Mouse (Mus musculus) A20 (cell line): ENCODE results near the gene Gtf2ird2.
A peak's percentile ranks its signal among the peaks of the same experiment; 100 is the strongest.

Experiments
- DNase-seq: peaks from one replicate; pipeline ENCODE4 v3.0.0-alpha.2; 2011; ENCODE audit warnings: low read depth, low spot score

Gene Gtf2ird2

DNA sequence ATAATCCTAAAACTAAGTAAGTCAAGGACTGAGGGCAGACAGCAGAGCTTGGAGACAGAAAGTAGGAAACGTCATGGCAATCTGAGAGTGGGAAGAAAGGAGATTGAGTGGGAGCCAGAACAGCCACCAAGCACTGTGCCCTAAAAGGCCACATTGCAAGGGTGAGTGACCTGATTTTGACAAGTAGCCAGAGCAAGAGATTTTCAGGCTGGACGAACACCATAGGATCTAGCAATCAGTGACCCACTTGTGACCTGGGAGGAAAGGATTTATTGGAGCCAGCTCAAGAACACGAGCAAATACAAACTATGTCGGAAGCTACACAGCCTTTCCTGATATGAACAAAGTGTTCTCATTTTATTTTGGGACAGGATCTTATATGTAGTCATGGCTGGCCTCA lies 1.1 kb upstream of the Gtf2ird2 start:
- DNase-seq = peak; percentile 36

DNA sequence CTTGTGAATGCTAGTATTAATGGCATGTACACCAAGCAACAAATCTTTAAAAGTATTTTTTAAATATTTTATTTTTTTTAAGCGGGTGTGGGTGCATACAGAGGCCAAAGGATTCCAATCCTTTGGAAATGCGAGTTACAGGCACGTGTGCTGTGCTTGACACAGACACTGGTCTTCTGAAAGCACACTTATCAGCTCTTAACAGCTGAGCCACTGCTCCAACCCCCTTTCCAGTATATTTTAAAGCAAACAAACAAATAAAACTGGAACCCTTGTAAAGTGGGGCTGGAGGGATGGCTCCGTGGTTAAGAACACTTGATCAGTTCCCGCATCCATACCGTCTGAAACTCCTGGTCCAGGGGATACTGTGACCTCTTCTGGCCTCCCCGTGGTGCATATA lies 657 bp upstream of the Gtf2ird2 start:
- DNase-seq = no peak

DNA sequence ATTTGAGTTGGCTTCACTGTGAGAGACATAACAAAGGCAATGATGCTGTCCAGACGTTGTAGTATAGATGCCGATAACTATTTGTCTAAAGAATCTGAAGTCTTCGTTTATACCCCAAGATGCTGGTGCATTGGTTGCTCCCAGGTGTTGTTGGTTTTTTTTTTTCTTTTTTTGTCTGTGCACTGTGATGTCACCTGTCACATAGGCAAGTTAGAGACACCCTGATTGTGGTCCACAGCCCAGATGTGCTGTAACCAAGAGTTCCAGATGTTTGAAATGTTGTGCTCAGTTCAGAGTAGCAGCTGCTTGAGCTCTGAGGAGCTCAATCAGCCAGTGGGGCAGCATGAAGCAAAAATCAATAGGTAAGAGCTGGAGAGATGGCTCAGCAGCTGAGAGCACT lies 2.2 kb downstream of the Gtf2ird2 start:
- peak; percentile 77 for DNase-seq

DNA sequence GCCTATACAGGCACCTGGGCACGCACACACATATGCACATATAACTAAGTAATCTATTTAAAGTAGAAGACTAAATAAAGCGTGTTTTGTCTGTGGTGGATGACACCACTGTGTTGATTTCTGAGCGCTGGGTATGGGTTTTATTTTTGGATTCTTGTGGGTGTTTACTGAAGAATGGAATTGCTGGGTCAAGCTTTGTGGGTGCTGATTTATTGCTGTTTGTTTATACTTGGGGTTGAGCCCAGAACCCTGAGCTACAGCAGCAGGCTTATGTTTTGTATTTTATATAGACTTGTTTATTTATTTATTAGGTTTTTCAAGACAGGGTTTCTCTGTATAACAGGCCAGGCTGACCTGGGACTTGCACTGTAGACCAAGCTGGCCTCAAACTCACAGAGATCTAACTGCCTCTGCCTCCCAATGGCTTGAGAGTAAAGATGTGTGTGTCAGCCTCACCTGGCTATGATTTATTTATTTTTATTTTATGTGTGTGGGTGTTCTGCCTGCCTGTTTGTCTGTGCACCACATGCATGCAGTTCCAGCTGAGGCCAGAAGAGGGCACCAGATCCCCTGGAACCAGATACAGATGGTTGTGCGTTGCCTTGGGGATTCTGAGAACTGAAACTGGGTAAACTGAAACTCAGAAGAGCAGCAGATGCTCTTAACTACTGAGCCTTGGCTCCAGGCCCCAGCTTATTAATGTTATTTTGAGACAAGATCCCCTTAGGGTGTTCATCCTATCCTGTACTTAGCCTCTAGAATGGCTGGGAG lies 3.3 kb downstream of the Gtf2ird2 start:
- peak; percentile 87 for DNase-seq

DNA sequence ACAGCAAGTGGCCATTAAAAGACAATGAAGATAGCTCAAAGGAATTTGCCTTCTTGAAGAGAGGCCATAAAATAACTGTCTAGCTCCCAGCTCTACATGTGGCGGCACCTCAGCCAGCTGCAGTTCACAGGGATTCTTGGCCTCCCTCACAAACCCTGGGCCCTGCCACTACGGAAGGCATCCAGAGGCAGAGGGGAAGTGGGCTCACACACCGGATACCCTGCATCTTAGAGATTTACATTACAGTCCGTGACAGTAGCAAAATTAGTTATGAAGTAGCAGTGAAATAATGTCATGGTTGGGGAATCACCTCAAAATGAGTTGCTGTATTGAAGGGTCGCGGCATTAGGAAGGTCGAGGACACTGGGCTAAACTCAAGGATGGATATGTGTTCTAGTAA lies 4.8 kb downstream of the Gtf2ird2 start:
- DNase-seq = no peak

DNA sequence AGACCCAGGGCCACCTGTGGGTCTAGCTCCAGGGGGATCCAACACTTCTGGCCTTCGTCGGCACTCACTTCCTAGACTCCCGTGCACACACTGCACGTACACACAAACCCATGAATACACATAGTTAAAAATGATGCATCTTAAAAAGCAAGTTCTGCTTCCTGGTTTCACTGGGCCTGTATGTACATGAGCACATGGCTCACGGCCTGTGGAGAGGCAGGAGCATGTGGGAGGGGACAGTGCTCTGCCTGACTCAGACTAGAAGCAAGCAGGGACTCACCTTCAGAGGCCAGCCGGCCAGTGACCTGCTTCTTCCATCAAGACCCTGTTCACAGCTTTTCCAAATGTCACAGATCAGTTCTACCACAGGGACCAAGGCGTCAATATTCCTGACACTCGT lies 9.8 kb downstream of the Gtf2ird2 start:
- DNase-seq = no peak

DNA sequence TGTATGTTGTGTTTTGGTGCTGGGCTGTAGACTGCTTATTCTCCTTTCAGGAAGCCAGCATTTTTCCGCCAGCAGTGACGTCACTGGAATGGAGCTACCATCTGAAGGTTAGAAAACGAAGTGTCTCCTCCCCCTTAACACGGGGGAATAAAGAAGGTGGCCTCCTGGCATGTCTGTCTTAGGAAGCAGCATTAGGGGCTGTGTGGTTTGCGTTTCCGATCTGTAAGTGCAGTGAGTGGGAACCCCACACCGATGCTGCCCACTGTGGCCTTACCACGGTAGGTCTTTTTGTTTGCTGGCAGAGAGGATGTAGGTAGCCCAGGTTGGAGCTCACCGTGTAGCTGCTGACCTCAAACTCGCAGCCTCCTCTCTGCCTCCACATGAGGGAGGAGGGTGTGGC lies 22.9 kb downstream of the Gtf2ird2 start:
- no peak for DNase-seq

DNA sequence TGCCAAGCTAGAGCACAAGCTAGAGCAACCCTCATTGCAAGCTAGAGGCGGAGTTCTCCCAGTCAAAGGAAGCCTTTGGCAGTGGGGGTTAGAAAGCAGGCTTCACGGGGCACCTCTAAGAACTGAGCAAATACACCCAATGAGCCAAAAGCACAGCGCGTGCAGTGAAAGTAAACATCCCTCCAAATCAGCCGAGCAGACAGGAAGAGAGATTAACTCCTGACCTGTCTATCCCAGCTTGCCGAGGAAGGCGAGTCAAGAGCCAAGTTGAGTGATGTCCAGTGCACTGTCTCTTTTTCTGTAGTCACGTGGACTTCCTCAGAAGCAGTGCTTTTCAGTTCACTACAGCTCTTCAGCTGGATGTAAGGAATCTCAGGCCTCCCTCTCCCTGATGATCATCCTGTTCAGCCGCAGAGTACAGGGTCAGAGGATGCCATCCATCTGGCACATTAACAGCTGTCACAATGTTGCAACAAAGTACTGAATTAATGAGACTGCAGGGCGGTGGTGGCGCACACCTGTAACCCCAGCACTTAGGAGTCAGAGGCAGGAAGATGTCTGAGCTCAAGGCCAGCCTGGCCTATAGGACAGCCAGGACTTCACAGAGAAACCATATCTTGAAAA lies 26.2 kb downstream of the Gtf2ird2 start:
- DNase-seq = no peak

DNA sequence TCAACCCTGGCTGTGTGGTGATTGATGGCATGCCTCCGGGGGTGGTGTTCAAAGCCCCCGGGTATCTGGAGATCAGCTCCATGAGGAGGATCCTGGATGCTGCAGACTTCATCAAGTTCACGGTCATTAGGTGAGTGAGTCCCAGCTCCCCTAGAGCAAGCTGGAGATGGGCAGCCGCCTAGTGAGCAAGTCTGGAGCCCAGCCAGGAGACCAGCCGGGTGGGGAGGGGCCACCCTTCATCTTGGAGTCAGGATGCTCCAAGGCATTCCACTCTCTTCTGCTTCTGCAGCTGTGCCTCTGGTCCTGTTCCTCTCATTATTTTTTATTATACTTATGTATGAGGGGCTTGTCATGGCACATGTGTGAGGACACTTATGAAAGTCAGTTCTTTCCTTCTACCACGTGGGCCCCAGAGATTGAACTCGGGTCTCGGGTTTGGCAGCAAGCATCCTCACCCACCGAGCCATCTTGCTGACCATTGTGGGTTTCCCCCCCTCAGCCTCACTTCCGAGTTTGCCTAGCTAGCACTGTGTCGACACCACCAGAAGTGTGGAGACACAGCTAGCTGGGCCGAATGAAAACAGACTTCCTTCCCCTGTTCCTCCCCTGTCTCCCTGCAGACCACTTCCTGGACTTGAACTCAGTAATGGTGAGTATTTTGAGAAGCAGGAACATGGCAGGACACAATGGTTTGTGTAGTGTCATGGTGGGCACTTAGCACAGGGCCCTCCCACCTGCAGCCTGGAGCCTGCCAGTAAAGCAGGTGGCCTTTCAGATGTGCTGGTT lies 30.4 kb downstream of the Gtf2ird2 start:
- DNase-seq = no peak

DNA sequence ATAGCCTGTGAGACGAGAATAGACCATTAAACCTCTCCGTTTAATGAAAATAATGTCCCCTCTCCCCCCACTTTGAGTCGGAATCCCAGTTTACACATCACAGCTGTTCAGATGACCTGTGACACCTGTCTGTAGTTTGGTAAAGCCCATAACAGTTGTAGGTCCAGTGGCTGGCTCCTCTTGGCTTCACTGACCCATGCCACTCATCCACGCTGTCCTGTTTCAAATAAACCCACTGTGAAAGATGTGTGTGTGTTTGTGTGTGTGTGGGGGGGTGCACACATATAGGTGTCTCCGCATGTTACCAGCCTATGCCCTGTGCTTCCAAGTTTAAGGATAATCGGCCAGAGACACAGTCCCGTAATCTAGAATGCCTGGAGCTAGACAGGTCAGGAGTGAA lies 34.1 kb downstream of the Gtf2ird2 start:
- DNase-seq = no peak

DNA sequence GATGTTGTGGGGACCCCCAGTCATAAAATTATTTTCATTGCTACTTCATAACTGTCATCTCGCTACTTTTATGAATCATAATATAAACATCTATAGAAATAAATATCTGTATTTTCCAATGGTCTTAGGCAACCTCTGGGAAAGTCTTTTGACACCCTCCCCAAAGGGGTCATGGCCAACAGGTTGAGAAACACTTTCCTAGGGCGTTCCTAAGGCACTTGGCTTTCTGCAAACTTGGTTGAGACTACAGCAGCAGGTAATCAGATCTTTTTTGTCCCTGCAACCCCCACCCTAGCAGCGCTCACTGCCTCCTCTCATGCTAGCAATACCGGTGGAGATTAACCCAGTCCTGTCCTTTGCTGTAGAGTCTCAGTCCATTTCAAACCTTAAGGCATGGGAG lies 37.5 kb downstream of the Gtf2ird2 start:
- no peak for DNase-seq

DNA sequence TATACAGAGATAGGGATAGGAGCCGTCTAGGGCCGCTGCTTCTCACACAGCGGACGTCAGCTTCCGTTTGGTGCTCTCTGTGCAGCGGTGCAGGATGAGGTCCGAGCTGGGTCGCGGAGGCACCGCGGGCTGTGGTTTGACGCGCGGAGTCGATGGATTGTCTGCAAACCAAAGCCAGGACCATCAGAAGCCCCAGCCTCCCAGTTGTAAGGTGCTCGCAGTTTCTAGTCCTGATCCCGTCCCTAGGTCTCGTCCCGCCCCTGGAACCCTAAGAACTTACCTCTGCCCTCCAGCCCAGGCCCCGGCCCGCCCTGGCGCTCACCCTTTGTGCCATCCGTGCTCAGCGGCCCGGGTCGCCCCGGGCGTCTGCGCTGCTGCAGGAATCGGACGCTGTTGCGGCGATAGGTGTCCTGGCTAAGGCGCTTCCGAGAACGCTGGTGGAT lies 37.9 kb downstream of the Gtf2ird2 start:
- DNase-seq = no peak

DNA sequence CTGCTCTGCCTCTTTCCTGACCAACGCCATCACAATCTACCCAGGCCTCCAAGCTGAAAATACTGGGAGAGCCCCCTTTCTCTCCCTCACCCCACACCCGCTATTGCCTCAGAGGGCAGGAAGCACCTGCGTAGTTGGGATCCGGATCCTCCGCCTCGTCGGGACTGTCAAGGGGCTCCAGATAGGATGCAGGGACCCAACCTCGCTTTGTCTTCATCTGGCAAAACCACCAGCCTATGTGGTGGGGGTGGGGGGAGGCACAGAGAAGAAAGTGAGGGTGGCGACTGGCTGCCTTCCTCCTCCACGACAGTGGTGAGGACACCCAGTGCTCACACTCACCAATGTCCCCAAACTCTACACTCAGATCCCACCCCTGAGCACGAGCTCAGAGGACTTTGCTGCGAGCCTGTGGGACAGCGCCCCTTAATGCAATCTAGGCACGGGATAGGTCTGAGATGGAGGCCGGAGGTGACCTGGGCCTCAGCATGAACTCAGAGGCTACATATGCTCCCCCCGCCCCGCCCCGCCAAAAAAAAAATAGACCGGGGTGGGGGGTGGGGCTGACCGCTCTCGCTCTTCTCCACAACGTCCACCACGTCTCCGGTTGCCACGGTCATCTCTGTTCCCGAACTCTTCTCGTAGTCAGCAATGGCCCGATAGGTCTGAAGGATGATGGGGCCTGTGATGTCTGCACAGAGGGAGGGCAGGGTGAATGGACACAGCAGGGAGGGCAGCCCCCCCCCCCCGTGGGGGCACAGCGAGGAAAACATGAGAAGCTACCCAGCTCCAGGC lies 41.5 kb downstream of the Gtf2ird2 start:
- DNase-seq = no peak

DNA sequence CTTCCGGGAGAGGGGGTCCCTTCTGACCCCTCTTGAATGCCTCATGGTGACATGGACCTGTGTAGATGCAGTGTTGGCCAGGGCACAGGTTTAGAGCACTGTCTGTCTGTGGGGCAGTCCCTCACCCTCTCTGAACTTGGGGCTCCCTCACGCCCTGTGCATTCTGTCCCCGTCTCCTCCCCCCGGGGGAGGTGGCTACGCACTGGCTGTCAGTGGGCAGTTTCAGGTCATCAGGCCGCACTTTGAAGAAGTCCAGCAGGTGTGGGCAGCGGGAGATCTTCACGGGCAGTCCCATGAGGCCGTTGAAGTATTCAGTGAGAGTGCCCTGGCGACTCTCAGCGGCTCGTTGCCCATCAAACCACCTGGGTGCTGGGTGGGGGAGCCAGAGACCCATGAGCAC lies 43.1 kb downstream of the Gtf2ird2 start:
- DNase-seq = peak; percentile 39

DNA sequence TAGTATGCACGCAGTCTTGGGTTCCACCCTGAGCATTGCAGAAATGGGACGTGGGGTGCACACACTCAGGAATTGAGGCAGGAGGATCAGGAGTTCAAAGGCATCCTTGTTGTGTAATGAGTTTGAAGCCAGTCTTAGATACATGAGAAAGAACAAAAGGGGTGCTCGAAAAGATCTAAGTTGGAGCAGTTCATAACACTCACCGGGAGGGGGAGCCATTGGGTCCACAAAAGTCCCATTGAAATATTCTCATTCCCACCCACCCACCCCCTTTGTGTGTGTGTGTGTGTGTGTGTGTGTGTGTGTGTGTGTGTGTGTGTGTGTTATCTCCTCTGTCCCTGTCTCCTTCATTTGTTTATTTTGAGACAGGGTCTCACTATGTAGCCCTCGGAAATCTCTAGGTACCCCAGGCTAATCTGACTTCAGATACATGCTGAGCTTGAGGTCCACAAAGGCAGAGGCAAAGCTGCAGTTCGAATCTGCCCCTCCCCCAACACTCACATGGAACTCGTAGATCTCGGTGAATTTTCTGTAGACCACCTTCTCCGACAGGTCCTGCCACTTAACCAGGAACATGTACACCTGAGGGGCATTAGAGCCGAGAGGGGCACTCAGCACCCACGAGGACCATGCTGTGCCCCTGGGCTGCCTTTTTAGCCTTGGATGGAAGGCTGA lies 43.9 kb downstream of the Gtf2ird2 start:
- peak; percentile 85 for DNase-seq

DNA sequence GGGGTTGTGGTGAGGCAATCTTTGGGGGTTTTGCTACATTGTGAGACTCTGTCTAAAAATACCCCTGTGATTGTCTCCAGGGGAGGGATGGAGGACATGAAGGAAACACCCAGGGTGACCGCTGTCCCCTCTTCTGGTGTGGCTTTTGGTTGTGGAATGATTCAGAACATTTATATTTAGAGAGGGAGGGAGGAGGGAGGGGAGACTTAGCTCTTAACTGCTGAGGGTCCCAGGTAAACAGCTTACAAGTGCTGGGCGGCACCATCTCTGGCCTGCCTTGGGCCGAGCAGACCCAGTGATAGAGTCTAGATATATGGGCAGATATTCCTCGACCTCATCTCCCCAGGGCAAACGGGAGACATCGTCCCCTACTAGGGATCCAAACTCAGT lies 44.4 kb downstream of the Gtf2ird2 start:
- no peak for DNase-seq

DNA sequence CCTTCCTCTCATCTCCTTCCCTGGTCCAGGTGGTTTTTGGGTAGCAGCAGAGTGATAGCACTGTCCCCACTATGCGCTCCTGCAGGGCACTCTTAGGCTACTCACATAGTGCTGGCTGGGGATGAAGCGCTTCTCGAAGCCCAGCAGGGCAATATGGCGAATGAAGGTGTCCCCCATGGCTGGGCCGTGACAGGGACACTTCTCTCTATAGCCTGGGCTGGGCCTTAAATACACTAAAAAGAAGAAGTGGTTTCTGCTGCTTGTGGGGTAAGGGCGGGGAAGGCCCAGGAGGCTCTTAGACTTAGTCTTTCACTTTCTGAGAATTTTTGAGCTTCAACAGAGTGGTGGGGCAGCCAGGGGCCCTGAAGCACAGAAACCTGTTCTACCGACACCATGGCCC lies 45.6 kb downstream of the Gtf2ird2 start, which contains the start of gene Ncf1:
TSS of gene Ncf1 (minus strand) at position 235 of the 400 bp plus-strand sequence.
- peak; percentile 91 for DNase-seq

DNA sequence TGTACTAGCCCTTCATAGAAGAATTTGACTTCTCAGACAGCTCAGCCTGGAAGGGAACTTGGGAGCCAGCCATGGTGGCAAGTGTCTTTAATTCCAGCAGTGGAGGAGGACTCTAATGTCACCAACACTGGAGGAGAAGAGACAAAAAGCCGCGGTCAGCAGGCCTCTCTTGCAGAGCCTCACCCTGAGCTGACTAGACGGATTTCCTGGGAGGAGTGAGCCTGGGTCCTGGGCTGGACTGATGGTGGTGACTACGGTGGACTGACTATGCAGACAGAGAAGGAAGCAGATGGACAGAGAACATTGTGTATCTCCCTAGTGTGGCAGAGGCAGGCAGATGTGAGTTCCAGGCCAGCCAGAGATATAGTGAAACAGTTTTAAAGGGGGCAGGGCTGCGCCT lies 47.6 kb downstream of the Gtf2ird2 start:
- DNase-seq = peak; percentile 18

DNA sequence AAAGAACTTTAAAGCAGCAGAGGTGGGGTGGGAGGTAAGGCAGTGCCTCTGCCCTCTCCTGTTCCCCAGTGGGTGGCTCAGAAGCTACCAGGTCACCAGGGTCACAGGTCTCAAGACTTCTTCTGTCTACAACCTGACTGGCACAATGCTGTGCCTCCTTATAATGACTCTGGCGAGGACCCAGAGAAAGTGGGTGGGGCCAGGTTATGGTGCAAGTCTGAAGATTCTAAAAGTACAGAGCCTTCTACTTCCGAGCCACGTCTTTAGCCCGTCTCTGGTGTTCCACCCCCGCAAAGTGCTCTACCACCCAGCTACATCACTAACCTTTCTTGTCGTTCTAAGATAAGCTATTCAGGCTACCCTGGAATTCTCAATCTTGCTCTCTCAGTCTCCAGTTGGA lies 48.3 kb downstream of the Gtf2ird2 start:
- peak; percentile 88 for DNase-seq

DNA sequence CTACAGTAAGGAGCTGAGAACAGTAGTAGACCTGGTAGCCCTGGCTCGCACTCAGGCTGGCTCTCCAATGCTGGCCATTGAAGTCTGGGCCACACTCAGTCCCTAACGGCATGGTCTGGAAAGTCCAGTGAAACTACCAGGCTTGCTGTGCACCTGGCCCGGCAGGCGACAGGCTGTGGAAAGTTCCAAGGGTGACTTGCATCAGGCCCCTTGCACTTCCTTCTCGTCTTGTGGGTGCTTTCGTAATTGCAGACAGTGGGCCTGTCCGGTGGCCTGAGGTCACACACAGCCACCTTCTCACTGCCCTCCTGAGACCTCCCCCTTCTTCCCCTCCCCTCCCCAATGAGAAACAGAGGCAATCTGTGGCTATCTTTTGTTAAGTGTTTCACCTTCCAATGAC lies 48.7 kb downstream of the Gtf2ird2 start:
- DNase-seq = peak; percentile 87

DNA sequence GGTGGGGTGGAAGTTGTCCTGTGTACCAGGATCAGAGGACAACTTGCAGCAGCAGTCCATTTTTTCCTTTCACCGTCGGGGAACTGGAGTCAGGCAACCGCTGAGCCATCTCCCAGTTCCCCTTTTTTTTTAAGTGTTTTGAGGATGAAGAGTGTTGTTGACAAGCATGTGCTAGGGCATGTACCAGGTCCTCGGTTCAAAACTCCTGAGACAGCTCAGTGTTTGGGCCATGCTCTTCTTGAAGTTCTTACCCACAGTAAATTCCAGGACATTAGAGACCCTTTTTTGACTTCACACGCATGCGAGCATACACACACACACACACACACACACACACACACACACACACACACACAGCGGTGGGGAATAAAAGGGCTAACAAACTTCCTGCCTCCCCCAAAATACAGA lies 49.4 kb downstream of the Gtf2ird2 start:
- DNase-seq = peak; percentile 70
